Mouse (Mus musculus): ENCODE data around the gene Hs2st1.

GRCm38 (mm10) chr3:144460183-144460788 lies 109.7 kb downstream of the Hs2st1 start:
- no peak for TF ChIP-seq GATA1 (IDR thresholded peaks at IDR 0.05; ENCODE audit: low read length)
- no peak for TF ChIP-seq TAL1 (IDR thresholded peaks at IDR 0.05; ENCODE audit: low read length)

All from erythroblast, embryonic 14.5 days (primary cell).